Comparison of ENCODE assay signal across 19 mouse cellular contexts in genomic region chr9:112771981-112772380, GRCm38 (mm10).
"Had no signal": no experiment of that assay in that cellular context is flagged by ENCODE, and none has a peak within 500 bp of the region (broad histone marks: within the 10 kb centered on the region; RNA-seq: fewer than 3 reads in every experiment).

No protein-coding gene starts in this region.

- H3K4me1 ChIP-seq: midbrain, embryonic 10.5 days; midbrain, embryonic 12.5 days; neural tube, embryonic 13.5 days; neural tube, embryonic 15.5 days; stomach, embryonic 15.5 days had no signal

- DNase-seq: lung, adult 18-20 months; lung, embryonic 14.5 days; lung, postnatal 10 days; lung, postnatal 4 days; midbrain, embryonic 14.5 days; retina, postnatal 1 day; right cerebral cortex, adult 18-20 months; right cerebral cortex, postnatal 25 days; right cerebral cortex, postnatal 4 days; thymus, postnatal 14 days; thymus, postnatal 36 days had no signal

- H3K27ac ChIP-seq: midbrain, embryonic 10.5 days; midbrain, embryonic 12.5 days; neural tube, embryonic 13.5 days; neural tube, embryonic 15.5 days; stomach, embryonic 15.5 days; stomach, postnatal 0 days had no signal

- H3K4me3 ChIP-seq: midbrain, embryonic 10.5 days; midbrain, embryonic 12.5 days; myocyte; neural tube, embryonic 13.5 days; neural tube, embryonic 15.5 days; stomach, embryonic 15.5 days had no signal

- ATAC-seq: midbrain, embryonic 16.5 days had no signal
